Mouse (Mus musculus) heart, embryonic 11.5 days (tissue): ENCODE measurements around the gene Arntl2. TPM values are rescaled to one million over a fixed set of nuclear protein-coding genes. Genes with fewer than 3 reads are reported as not detected.
A peak's percentile ranks its signal among the peaks of the same experiment; 100 is the strongest.
"Not testable (repeated sequence)": the region's sequence is repeated elsewhere in the genome, so short reads cannot be mapped to it uniquely, and the experiment has no call there.

ENCODE experiments used
- ATAC-seq: fragments of 200-750 bp; cut with Nextera tagmentation; replicated peaks from 2 replicates; pipeline ENCODE4 v1.8.0; 2017; ENCODE audit warnings: moderate library complexity; ENCODE audit not compliant: insufficient number of reproducible peaks, low FRiP score, low TSS enrichment
- H3K27ac ChIP-seq: fragments of 300-500 bp; sonication (generic); 2 replicates; pipeline ENCODE4 v1.5.1; 2014; ENCODE audit warnings: mild to moderate bottlenecking, low read depth, low read length
- H3K27me3 ChIP-seq: fragments of 300-500 bp; sonication (generic); 2 replicates; pipeline ENCODE4 v1.6.1; 2014; ENCODE audit warnings: mild to moderate bottlenecking, low read length, mixed read lengths; ENCODE audit not compliant: control insufficient read depth, insufficient read depth
- H3K36me3 ChIP-seq: fragments of 300-500 bp; sonication (generic); 2 replicates; pipeline ENCODE4 v1.6.1; 2014; ENCODE audit warnings: mild to moderate bottlenecking, low read length, moderate library complexity, mixed read lengths; ENCODE audit not compliant: control insufficient read depth, insufficient read depth
- H3K4me1 ChIP-seq: fragments of 300-500 bp; sonication (generic); 2 replicates; pipeline ENCODE4 v1.6.1; 2014; ENCODE audit warnings: low read length; ENCODE audit not compliant: control insufficient read depth, insufficient read depth
- H3K4me2 ChIP-seq: fragments of 300-500 bp; sonication (generic); 2 replicates; pipeline ENCODE4 v1.6.1; 2014; ENCODE audit warnings: mild to moderate bottlenecking, moderate library complexity
- H3K4me3 ChIP-seq: fragments of 300-500 bp; sonication (generic); 2 replicates; pipeline ENCODE4 v1.5.1; 2014; ENCODE audit warnings: low read depth, low read length
- H3K9ac ChIP-seq: fragments of 300-500 bp; sonication (generic); 2 replicates; pipeline ENCODE4 v1.6.1; 2014; ENCODE audit warnings: mild to moderate bottlenecking, low read depth, low read length, moderate library complexity
- H3K9me3 ChIP-seq: fragments of 300-500 bp; sonication (generic); replicated peaks from 2 replicates; pipeline ENCODE4 v1.6.1; 2016; ENCODE audit warnings: low read length; ENCODE audit not compliant: control insufficient read depth
- WGBS: fragments of 180-500 bp; shearing (Covaris S2); extraction: QIAGEN DNeasy Blood & Tissue Kit; methylation state at CpG from one replicate; pipeline ENCODE4 v1.1.7; 2014; ENCODE audit not compliant: insufficient replicate concordance; 5-methylcytosine and 5-hydroxymethylcytosine counted together
- polyA plus RNA-seq: library from polyadenylated mRNA; unstranded; fragments of >200 nt; fragmentation: Nextera tagmentation; extraction: Ambion mirVana; gene quantifications from 2 replicates; pipeline ENCODE4 v1.2.1, GENCODE M21; 2014

The Arntl2 gene
- polyA plus RNA-seq, 1 experiment from 2014 or later = 1.9 TPM

DNA sequence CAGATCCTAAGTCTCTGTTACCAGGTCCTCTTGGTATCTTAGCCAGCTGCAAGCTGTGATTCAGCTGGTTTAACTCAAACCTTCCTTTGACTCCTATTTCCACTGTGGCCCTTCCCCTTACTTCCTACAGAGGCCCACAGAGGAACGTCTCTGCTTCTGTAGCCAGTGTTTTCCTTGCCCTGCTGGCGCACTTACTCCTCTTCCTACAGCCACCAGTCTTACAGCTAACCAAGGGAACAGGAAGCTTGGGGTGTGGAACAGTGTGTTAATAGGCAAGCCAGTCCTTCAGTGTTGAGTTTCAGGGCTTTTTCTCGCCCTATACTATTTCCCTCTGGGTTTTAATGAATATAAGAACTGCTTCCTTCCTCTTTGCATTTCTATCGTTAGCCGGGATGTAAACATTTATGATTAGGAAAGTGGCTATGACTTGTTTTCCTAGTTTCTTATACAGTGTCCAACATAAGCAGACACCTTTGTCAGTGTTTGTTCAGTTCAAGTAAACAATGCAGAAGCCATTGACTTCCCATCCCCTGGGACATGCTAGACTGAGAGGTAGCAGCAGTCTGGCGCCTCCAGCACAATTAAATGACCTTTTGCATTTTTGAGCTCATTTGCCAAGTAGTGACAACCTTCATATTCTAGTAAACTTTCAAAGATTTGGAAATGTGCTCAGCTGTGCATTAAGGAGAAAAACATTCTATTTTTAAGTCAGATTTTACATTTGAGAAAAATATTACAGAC, 25.7 kb upstream of the Arntl2 start:
- no peaks in the 10 kb centered on the region for H3K27me3 ChIP-seq
- no peak; the same call in 1 of the 2 replicates for ATAC-seq
- no peaks in the 10 kb centered on the region for H3K9me3 ChIP-seq
- peaks cover 9% of the 10 kb centered on the region; the same call in 1 of the 2 replicates for H3K36me3 ChIP-seq
- no peak overlapping the region for H3K9ac ChIP-seq
- 58% methylated on average over 6 of the region's 6 CpGs for WGBS
- H3K4me3 ChIP-seq = no peak overlapping the region
- peak overlapping the region; percentile 63; the same call in 1 of the 2 replicates for H3K27ac ChIP-seq
- H3K4me1 ChIP-seq = 0 out of 2 replicates have a peak, but pooled peaks cover 2% of the 10 kb centered on the region
- H3K4me2 ChIP-seq = no peak overlapping the region

DNA sequence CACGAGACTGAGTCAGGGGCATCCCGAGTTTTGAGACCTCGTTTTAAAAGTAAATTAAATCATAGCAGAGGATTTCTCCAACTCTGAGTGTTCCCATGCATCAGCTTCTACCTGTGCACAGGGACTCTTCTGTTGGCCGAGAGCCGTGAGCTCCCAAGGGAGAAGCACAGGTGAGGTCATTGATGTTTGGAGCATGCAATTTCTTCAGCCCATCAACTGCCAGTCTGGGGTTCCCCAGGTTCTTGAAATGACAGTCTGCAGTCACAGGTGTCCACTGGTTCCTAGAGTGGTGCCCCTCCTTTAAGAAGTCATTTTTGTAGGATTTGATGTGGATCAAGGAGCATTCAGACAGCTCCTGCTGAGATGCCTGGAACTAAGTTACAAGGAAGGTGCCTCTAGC, 25.0 kb upstream of the Arntl2 start:
- ATAC-seq = no peak

DNA sequence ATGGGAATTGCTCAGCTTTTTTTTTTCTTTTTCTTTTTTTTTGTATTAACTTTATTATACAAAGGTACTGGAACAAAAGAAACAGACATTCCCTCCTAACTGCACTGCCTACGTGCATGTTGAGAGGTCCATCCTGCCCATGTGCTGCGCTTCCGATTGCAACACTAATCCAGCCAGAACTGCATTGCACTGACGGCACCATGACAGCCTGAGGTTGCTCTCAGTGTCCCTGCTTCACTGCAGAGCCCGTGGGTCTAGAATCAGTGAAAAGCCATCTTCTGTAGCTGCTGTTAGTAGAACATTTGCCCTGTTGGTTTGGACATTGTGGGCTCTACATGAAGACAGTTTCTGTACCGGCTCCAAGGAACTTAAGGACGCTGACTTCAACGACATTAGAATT, 20.0 kb upstream of the Arntl2 start:
- not testable (repeated sequence) for H3K9ac ChIP-seq, H3K27me3 ChIP-seq, H3K27ac ChIP-seq, ATAC-seq, H3K9me3 ChIP-seq, H3K4me1 ChIP-seq, H3K4me2 ChIP-seq, H3K4me3 ChIP-seq, H3K36me3 ChIP-seq
- WGBS = 64% methylated on average over 8 of the region's 8 CpGs

More for the DNA sequence above, 25.0 kb upstream of the Arntl2 start:
- Histone ChIP-seq H3K4me3 (no peak overlapping the region), H3K4me2 (no peak overlapping the region), H3K27me3 (no peaks in the 10 kb centered on the region), H3K4me1 (0 out of 2 replicates have a peak, but pooled peaks cover 2% of the 10 kb centered on the region), H3K9me3 (no peaks in the 10 kb centered on the region), H3K9ac (no peak overlapping the region), H3K36me3 (peaks cover 9% of the 10 kb centered on the region; the same call in 1 of the 2 replicates), H3K27ac (no peak overlapping the region)
- WGBS = 80% methylated on average over 5 of the region's 5 CpGs

DNA sequence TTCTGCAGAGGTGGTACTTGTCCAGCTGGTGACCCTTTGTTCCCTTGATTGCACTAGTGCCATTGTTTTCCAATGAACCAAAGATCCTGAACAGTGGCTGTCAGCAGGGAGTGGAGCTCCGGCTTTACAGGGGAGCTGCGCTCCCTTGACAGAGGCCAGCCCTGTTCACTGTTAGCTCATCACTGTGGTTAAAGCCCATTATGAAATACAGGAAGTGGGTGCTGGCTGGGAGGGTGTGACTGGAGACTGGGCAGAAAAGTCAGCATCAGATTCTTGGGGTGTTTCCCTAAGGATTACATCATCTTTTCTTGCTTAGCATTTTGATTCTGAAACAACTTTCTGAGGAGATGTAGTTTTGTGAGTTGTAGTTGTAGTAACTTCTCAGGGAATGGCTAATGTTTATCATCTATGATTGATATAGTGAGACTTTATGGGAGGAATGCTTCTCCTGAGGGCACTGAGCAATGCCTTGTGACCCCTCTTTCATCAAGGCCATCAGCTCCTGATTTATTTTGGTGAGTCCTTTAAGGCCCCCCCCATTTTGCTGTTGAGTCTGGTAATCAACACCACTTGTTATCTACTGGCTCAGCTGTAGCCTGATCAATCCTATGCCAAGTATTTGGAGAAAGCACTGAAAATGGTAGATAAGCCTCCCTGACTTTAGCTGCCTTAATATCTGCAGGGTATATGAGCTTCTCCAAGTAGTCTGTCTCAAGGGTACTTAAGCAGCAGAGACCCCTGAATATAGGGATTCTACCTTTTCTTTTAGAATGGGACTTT, 19.1 kb upstream of the Arntl2 start:
- WGBS = 18% methylated on average over 2 of the region's 2 CpGs
- ATAC-seq = no peak; the same call in 1 of the 2 replicates
- no peaks in the 10 kb centered on the region for H3K27me3 ChIP-seq
- H3K9me3 ChIP-seq = no peaks in the 10 kb centered on the region
- no peak overlapping the region for H3K4me3 ChIP-seq
- no peak overlapping the region for H3K4me2 ChIP-seq
- H3K4me1 ChIP-seq = peaks cover 7% of the 10 kb centered on the region; the same call in 1 of the 2 replicates
- peaks cover 5% of the 10 kb centered on the region; the same call in 1 of the 2 replicates for H3K36me3 ChIP-seq
- H3K27ac ChIP-seq = no peak overlapping the region
- H3K9ac ChIP-seq = no peak overlapping the region

DNA sequence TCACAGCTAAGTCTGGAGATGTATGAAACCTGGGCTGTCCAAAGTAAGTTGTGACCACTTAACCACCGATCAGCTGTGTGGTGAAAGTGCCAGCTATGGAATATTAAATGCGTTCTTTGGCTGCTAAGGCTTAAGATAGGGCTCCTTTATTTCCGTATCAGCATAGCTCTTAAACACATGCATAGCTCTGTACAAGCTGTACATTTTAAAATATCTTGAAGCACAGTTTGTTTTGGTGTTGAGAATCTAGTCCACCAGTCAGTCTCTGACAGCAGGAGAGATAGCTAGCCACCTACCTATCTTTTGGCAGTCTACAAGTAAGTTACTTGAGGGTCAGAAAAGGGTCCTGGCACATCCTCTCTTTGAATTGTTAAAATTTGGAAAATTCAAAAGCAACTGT, 17.8 kb upstream of the Arntl2 start:
- H3K4me3 ChIP-seq = no peak overlapping the region
- H3K9me3 ChIP-seq = no peaks in the 10 kb centered on the region
- no peak overlapping the region for H3K9ac ChIP-seq
- no peak overlapping the region for H3K4me2 ChIP-seq
- ATAC-seq = no peak
- H3K36me3 ChIP-seq = peaks cover 5% of the 10 kb centered on the region; the same call in 1 of the 2 replicates
- H3K27ac ChIP-seq = no peak overlapping the region
- 84% methylated on average over 3 of the region's 3 CpGs for WGBS
- H3K4me1 ChIP-seq = peaks cover 7% of the 10 kb centered on the region; the same call in 1 of the 2 replicates
- H3K27me3 ChIP-seq = no peaks in the 10 kb centered on the region

DNA sequence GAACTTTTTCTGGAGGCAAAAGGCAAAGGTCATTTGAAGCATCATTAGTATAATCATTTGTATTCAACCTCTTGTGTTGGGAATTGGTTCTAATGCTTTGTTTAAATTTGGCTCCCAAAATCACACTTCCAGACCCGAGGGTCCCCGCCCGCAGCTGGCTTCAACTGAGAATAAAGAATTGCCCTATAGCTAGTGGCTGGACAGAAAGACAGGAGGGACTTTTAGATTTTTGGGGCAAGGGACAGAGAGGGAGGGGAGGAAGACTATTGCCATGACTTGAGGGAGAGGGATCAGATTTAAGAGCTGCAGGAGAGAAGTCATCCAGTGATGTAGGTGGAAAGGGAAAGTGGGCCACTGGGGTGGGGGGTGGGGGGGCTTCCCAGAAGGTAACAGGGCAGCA, 14.3 kb upstream of the Arntl2 start:
- Histone ChIP-seq H3K4me2 (no peak overlapping the region), H3K4me3 (no peak overlapping the region), H3K9ac (no peak overlapping the region), H3K27ac (no peak overlapping the region), H3K9me3 (0 out of 2 replicates have a peak, but pooled peaks cover 2% of the 10 kb centered on the region), H3K4me1 (peaks cover 6% of the 10 kb centered on the region; the same call in 1 of the 2 replicates), H3K36me3 (no peaks in the 10 kb centered on the region; the same call in 1 of the 2 replicates), H3K27me3 (no peaks in the 10 kb centered on the region)
- WGBS = 89% methylated on average over 3 of the region's 3 CpGs
- no peak for ATAC-seq

DNA sequence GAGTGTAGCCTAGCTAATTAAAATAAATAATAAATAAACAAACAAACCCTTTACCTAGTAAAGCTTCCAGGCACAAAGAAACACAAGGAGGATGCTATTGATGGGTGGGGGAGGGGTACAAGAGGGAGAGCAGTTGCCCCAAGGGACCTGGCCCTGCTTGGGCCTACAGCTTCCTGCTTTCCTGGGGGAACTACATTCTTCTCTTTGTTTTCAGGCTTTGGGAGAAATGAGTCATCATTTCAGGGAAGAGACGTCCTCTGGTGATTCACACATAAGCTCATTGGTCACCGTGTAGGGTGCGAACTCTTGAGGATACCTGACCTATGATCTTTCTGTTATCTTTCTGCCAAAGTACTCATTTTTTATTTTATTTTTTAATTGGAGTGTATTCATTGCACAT, 2.3 kb upstream of the Arntl2 start:
- H3K9ac ChIP-seq = no peak overlapping the region
- no peak overlapping the region for H3K4me2 ChIP-seq
- 38% methylated on average over 3 of the region's 3 CpGs for WGBS
- no peak overlapping the region for H3K27ac ChIP-seq
- no peaks in the 10 kb centered on the region for H3K27me3 ChIP-seq
- no peaks in the 10 kb centered on the region for H3K4me1 ChIP-seq
- no peak for ATAC-seq
- H3K9me3 ChIP-seq = no peaks in the 10 kb centered on the region
- no peak overlapping the region for H3K4me3 ChIP-seq
- no peaks in the 10 kb centered on the region for H3K36me3 ChIP-seq

DNA sequence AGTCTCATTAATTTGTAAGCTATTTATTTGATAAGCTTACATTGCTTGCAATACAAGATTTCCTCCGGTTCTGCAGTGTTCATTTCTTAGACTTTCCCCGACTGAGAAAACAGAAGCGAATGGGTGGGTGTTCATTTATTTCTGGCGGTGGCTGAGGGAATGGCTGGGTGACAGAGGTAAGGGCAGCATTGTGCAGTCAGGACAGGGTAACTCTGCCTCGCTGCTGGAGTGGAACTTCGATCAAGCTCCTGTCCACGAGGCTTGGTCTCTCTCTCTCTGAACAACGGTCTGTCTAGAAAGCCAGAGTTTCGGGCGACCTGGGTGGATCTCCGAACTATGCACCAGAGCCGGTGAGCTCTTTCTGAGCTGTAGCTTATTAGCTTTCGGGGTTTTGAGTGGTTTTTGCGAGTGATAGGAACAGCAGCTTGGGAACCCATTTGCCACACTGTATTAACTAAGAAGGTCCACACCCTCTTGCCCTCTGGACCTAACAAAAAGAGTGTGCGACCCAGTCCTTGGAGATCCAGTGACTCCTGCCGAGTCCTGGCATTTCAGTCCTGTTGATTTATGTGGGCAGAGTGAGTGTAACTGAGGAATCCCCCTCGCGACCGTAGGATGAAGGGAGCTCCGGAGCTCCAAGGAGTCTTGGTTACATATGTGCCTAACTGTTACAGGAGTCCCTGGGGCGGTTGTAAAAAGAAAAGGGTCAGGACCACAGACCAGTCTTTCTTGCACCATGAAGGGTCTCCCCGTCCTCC, 510 bp upstream of the Arntl2 start:
- Histone ChIP-seq H3K4me2 (peak overlapping the region; percentile 72), H3K36me3 (no peaks in the 10 kb centered on the region), H3K27me3 (no peaks in the 10 kb centered on the region), H3K27ac (no peak overlapping the region), H3K4me1 (no peaks in the 10 kb centered on the region), H3K4me3 (peak overlapping the region; percentile 45), H3K9ac (peak overlapping the region; percentile 58), H3K9me3 (no peaks in the 10 kb centered on the region)
- peak; percentile 33; the same call in 1 of the 2 replicates for ATAC-seq
- WGBS = 11% methylated on average over 22 of the region's 22 CpGs
